Mouse (Mus musculus): Measurements from ENCODE around the gene 1700016K19Rik. TPM values are rescaled to one million over a fixed set of nuclear protein-coding genes. Genes with fewer than 3 reads are reported as not detected.
"Not testable (repeated sequence)": the region's sequence is repeated elsewhere in the genome, so short reads cannot be mapped to it uniquely, and the experiment has no call there.

Gene 1700016K19Rik
- polyA plus RNA-seq, 1 experiment from 2014 or later: 0.26 TPM

DNA sequence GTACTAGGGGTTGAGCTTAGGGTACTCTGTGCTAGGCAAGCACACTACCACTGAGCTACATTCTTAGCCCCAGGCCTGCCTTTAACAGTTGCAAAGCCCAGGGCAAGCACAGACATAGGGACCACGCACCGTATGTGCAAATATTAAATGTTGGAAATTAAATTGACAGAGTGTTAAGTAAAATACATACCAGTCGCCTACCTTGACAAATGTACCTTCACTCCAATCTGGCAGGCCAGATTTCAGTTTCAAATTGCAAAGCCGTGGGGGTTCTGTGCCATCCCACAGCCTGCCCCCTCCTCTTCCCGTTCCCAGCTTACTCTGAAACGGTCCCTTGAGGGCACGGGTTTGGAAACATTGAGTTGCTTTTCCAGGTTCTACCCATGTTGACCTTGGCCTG, 13.8 kb upstream of the 1700016K19Rik start:
- Histone ChIP-seq H3K4me1 (replicated peaks) (no peaks in the 10 kb centered on the region), H3K9me3 (replicated peaks) (no peaks in the 10 kb centered on the region), H3K4me3 (no peak overlapping the region), H3K9ac (no peak overlapping the region), H3K36me3 (no peaks in the 10 kb centered on the region), H3K27ac (ENCODE audit: poor library complexity, severe bottlenecking) (no peak overlapping the region), H3K27me3 (replicated peaks) (no peaks in the 10 kb centered on the region), H3K4me2 (no peak overlapping the region)
- 66% methylated on average over 7 of the region's 7 CpGs for WGBS
- no peak for ATAC-seq (ENCODE audit: insufficient number of reproducible peaks, low FRiP score)

DNA sequence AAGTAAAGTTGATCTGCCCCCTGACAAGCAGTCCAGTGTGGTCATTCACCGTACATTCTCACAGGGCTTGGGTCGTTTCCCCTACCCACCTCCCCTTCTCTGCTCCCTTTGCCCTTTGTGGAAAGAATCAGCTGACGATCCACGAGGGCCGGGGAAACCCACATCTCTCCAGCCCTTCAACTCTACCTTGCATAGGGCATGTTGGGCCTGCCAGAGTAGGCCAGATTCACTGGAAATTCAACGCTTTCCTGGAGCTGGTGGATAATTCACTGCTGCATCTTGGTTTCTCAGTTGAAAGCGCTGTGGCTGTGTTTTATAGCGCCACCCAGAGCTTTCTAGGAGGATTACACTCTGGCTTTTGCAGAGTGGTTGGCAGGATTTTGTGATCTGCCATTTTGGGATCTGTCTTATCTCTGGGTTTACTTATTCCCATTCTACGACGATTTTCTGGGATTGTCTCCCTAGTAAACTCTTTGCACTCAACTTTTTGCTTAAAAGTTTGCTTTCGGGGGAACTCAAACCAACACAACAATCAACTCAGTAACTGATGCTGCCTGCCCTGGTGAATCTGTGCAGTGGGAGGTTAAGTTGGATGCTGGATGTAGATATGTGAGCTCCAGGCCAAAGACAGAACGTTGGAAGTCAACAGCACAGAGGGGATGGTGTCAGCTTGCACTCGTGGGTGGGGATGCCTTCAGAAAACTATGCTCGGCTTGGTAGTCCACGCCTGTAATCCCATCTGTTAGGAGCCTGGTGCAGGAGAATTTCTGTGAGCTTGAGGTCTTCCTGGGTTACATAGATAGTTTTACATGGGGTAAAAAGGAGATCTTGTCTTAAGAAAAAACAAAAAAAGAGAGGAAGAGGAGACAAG, 8.5 kb upstream of the 1700016K19Rik start:
- Histone ChIP-seq H3K9me3 (replicated peaks) (no peaks in the 10 kb centered on the region), H3K27me3 (replicated peaks) (no peaks in the 10 kb centered on the region), H3K9ac (no peak overlapping the region), H3K36me3 (no peaks in the 10 kb centered on the region), H3K4me3 (no peak overlapping the region), H3K4me1 (replicated peaks) (no peaks in the 10 kb centered on the region), H3K4me2 (no peak overlapping the region), H3K27ac (ENCODE audit: poor library complexity, severe bottlenecking) (no peak overlapping the region)
- no peak for ATAC-seq (ENCODE audit: insufficient number of reproducible peaks, low FRiP score)
- WGBS: 72% methylated on average over 15 of the region's 15 CpGs

DNA sequence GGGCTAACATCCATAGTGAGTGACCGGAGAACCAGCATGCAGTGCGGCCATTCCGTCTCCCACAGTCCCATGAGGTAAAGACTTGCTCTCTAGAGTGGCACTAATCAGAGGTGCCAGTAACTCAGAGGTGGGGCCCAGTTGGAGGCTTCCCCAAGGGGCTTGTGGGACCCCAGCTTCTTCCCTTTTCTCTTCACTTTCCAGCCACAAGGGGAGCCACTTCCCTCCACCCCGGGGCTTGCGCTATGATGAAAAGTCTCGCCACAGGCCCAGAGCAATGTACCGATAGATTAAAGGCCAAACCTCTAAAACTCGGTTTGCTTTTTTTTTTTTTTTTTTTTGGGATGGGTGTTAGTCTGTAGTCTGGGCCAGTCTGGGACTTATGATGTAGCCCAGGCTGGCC, 7.8 kb upstream of the 1700016K19Rik start:
- Histone ChIP-seq H3K27ac (ENCODE audit: poor library complexity, severe bottlenecking) (no peak overlapping the region), H3K9ac (no peak overlapping the region), H3K9me3 (replicated peaks) (no peaks in the 10 kb centered on the region), H3K27me3 (replicated peaks) (no peaks in the 10 kb centered on the region), H3K4me2 (no peak overlapping the region), H3K4me1 (replicated peaks) (no peaks in the 10 kb centered on the region), H3K4me3 (no peak overlapping the region), H3K36me3 (no peaks in the 10 kb centered on the region)
- ATAC-seq (ENCODE audit: insufficient number of reproducible peaks, low FRiP score): no peak
- 85% methylated on average over 8 of the region's 8 CpGs for WGBS

DNA sequence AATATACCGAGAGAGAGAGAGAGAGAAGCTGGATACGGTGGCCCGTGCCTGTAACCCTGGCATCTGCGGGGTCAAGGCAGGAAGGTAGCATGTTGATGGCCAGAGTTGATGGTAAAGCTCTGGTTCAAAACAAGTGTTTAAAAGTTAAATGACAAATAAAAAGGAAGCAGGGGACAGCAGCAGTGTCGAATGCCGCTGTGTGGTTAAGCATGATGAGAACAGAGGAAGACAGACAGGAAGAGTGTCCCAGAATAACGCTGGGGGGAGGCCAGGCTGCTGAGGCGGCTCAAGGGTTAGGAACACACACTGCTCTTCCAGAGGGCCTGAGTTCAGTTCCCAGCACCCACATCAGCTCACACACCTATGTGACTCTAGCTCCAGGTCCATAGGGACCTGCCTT, 7.2 kb upstream of the 1700016K19Rik start:
- H3K27me3 ChIP-seq (replicated peaks): no peaks in the 10 kb centered on the region
- H3K27ac ChIP-seq (ENCODE audit: poor library complexity, severe bottlenecking): no peak overlapping the region
- H3K4me1 ChIP-seq (replicated peaks): no peaks in the 10 kb centered on the region
- 76% methylated on average over 8 of the region's 8 CpGs for WGBS
- no peaks in the 10 kb centered on the region for H3K9me3 ChIP-seq (replicated peaks)
- no peak overlapping the region for H3K4me2 ChIP-seq
- no peak for ATAC-seq (ENCODE audit: insufficient number of reproducible peaks, low FRiP score)
- H3K36me3 ChIP-seq: no peaks in the 10 kb centered on the region
- H3K9ac ChIP-seq: no peak overlapping the region
- no peak overlapping the region for H3K4me3 ChIP-seq

DNA sequence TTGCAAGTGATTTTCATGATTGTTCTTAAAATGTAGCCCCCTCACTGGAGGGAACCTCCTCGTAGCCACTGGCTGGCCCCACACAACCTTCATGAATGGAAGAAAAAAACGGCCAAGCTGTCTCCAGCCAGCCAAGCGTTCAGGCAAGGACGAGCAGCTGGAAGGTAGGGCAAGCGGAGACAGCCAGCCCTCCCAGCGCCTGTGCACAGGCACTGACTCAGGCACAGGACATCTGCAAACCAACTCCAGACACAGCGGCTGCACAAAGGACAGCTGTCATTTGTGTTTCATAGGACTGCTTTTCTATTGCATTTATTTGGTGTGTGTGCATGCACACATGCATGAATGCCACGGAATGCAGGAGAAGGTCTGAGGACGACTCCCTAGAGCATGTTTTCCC, 5.4 kb upstream of the 1700016K19Rik start:
- Histone ChIP-seq H3K27ac (ENCODE audit: poor library complexity, severe bottlenecking) (no peak overlapping the region), H3K36me3 (no peaks in the 10 kb centered on the region), H3K9ac (no peak overlapping the region), H3K4me3 (no peak overlapping the region), H3K27me3 (replicated peaks) (no peaks in the 10 kb centered on the region; the same call in 1 of the 2 replicates), H3K9me3 (replicated peaks) (no peaks in the 10 kb centered on the region), H3K4me1 (replicated peaks) (0 out of 2 replicates have a peak, but pooled peaks cover under 1% of the 10 kb centered on the region), H3K4me2 (no peak overlapping the region)
- WGBS: 56% methylated on average over 9 of the region's 9 CpGs
- ATAC-seq (ENCODE audit: insufficient number of reproducible peaks, low FRiP score): no peak

DNA sequence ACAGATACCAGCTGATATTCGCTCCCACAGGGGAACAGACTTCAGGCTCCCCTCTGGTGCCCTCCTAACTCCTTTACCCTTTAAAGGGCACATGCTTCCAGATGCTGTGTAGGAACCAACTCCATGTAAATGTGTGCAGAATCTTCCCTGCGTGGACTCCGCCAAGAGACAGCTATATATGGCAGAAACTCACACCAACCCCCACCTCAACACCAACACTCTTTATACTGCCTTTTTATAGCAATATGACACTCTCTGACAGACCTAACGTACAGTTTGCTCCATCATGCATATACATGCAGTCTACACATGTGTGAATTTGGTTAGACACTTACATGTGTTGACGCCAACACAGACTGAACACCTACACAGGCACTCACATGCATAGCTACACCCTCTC, 989 bp downstream of the 1700016K19Rik start:
- Histone ChIP-seq H3K4me2 (no peak overlapping the region), H3K9ac (no peak overlapping the region), H3K4me1 (replicated peaks) (peaks cover 8% of the 10 kb centered on the region; the same call in 1 of the 2 replicates), H3K9me3 (replicated peaks) (no peaks in the 10 kb centered on the region), H3K36me3 (no peaks in the 10 kb centered on the region), H3K27me3 (replicated peaks) (peaks cover 24% of the 10 kb centered on the region), H3K4me3 (no peak overlapping the region), H3K27ac (ENCODE audit: poor library complexity, severe bottlenecking) (no peak overlapping the region)
- 77% methylated on average over 5 of the region's 5 CpGs for WGBS
- no peak for ATAC-seq (ENCODE audit: insufficient number of reproducible peaks, low FRiP score)

DNA sequence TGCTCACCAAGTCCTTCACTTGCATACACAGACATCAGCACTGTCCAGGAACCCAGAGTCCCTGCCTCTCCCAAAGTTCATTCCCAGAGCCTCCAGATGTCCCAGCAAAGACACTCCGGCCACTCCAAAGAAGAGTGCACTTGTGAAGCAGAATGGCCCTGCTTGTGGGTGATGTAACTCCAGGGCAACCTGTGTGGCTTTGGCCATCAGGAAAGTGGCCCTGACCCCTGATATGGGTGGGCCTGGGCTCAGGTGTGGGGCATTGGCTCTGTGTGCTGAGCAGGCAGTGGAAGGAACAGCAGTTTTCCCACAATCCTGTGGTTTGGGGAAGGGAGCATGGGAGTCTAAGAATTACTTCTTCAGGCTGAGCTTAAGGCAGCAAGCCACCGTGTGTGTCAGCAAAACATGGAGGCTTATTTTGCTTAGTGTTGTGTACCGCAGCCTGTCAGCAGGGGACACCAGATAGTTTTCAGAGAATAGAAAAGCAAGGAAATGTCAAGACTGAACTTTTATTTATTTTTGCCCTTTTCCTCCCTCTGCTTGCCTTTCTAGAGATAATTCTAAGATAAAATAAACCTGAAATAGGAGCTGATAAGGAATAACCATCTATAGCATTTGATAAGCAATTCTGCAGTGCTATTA, 1.6 kb downstream of the 1700016K19Rik start:
- ATAC-seq (ENCODE audit: insufficient number of reproducible peaks, low FRiP score): no peak
- H3K27ac ChIP-seq (ENCODE audit: poor library complexity, severe bottlenecking): no peak overlapping the region
- H3K4me2 ChIP-seq: no peak overlapping the region
- peaks cover 24% of the 10 kb centered on the region for H3K27me3 ChIP-seq (replicated peaks)
- no peaks in the 10 kb centered on the region for H3K36me3 ChIP-seq
- no peaks in the 10 kb centered on the region for H3K9me3 ChIP-seq (replicated peaks)
- H3K4me3 ChIP-seq: no peak overlapping the region
- peaks cover 8% of the 10 kb centered on the region; the same call in 1 of the 2 replicates for H3K4me1 ChIP-seq (replicated peaks)
- WGBS: 46% methylated on average over 3 of the region's 3 CpGs
- H3K9ac ChIP-seq: no peak overlapping the region

DNA sequence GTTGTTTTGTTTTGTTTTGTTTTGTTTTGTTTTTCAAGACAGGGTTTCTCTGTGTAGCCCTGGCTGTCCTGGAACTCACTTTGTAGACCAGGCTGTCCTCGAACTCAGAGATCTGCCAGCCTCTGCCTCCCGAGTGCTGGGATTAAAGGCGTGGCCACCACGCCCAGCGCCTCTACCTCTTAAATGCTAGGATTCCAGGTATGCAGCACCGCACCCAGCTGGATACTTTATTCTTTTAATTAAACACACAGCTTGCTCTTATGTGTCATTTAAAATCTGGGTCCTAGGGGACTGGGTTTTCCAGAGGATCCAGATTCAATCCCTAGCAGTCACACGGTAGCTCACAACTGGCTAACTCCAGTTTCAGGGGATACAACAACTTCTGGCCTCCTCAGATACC, 4.6 kb downstream of the 1700016K19Rik start:
- H3K9me3 ChIP-seq (replicated peaks); H3K4me3 ChIP-seq; ATAC-seq (ENCODE audit: insufficient number of reproducible peaks, low FRiP score); H3K4me2 ChIP-seq; H3K4me1 ChIP-seq (replicated peaks); H3K9ac ChIP-seq; H3K36me3 ChIP-seq; H3K27ac ChIP-seq (ENCODE audit: poor library complexity, severe bottlenecking): not testable (repeated sequence)
- 89% methylated on average over 7 of the region's 7 CpGs for WGBS
- H3K27me3 ChIP-seq (replicated peaks): peaks cover 24% of the 10 kb centered on the region

DNA sequence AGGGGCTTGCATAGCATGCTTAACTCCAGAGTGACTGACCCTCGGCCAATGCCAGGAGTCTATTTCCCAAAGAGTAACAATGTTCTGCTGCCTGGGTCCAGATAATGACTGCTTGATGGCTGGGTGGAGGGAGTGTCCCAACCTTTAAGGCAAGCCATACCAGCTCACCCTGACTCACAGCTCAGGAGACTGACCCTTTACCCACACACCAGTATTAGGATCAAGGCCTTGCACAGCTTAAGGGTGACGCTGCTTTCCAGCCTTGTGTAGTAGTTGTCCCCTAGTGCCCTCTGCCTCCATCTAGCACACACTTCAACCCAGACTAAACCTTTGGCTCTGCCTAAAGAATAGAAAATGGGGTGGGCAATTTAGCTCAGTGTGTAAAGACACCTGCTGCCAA, 8.4 kb downstream of the 1700016K19Rik start:
- WGBS: 79% methylated on average over 2 of the region's 2 CpGs
- no peak overlapping the region for H3K4me3 ChIP-seq
- no peak for ATAC-seq (ENCODE audit: insufficient number of reproducible peaks, low FRiP score)
- no peaks in the 10 kb centered on the region for H3K4me1 ChIP-seq (replicated peaks)
- H3K9ac ChIP-seq: no peak overlapping the region
- H3K27ac ChIP-seq (ENCODE audit: poor library complexity, severe bottlenecking): no peak overlapping the region
- no peak overlapping the region for H3K4me2 ChIP-seq
- no peaks in the 10 kb centered on the region for H3K36me3 ChIP-seq
- H3K9me3 ChIP-seq (replicated peaks): no peaks in the 10 kb centered on the region
- 0 out of 2 replicates have a peak, but pooled peaks cover 3% of the 10 kb centered on the region for H3K27me3 ChIP-seq (replicated peaks)

DNA sequence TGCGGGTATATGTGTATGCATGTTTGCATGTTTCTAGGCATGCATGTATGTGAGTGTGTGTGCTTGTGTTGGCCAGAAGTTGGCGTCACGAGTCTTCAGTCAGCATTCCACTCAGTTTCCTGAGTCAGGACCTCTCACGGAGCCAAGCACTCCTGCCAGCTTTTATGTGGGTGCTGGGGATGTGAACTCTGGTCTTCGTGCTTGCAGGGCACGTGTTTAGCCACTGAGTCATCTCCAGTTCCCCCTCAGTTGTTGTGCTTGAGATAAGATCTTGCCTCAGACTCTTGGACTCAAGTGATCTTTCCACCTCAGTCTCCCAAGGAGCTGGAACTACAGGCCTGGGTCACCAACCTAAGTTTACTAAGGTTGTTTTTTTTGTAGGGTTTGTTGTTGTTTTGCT, 9.4 kb downstream of the 1700016K19Rik start:
- ATAC-seq (ENCODE audit: insufficient number of reproducible peaks, low FRiP score): no peak
- Histone ChIP-seq H3K4me3 (no peak overlapping the region), H3K27ac (ENCODE audit: poor library complexity, severe bottlenecking) (no peak overlapping the region), H3K9ac (no peak overlapping the region), H3K4me2 (no peak overlapping the region), H3K27me3 (replicated peaks) (no peaks in the 10 kb centered on the region), H3K4me1 (replicated peaks) (no peaks in the 10 kb centered on the region), H3K36me3 (no peaks in the 10 kb centered on the region), H3K9me3 (replicated peaks) (no peaks in the 10 kb centered on the region)
- 75% methylated on average over 6 of the region's 6 CpGs for WGBS

DNA sequence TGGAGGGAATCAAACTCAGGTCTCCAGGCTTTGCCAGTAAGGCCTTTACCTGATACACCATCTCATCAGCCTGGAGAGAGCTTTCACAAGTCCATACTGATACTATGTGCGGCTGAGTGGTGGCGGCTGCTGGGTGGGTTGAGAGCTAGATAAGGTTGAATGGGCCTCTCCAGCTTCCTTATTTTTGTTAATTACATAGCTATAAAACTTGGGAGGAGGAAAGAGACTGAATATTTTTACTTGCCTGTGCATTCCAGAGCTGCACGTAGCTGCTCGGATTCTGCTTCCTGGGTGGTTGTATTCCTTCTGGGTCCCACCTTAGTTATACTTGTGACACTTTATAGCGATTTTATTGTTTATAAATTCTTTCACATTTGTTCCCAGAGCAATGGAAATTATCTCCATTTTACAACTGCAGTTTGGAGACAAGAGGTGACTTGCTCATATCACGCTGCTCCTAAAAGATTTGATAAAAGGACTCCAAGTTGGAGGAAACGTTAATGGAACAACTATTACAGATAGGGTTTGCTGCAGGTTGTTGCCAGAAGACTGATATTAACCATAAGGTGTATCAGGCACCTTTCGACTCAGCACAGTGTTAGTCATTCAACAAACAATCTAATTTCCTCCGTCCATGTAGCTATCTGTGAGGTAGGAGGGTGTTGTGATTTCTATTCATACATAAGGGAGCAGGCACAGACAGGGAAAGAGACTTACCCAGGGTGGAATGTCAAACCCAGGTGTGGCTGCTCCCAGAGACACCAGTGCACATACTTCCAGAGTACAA, 11.3 kb downstream of the 1700016K19Rik start:
- Histone ChIP-seq H3K36me3 (no peaks in the 10 kb centered on the region), H3K4me1 (replicated peaks) (no peaks in the 10 kb centered on the region), H3K9me3 (replicated peaks) (no peaks in the 10 kb centered on the region), H3K27me3 (replicated peaks) (no peaks in the 10 kb centered on the region), H3K4me2 (no peak overlapping the region), H3K9ac (no peak overlapping the region), H3K4me3 (no peak overlapping the region), H3K27ac (ENCODE audit: poor library complexity, severe bottlenecking) (no peak overlapping the region)
- WGBS: 49% methylated on average over 9 of the region's 9 CpGs
- ATAC-seq (ENCODE audit: insufficient number of reproducible peaks, low FRiP score): no peak
